11 mouse cellular contexts compared by ENCODE assay signal in genomic region chr9:60982383-60983085, GRCm38 (mm10).
DNase-seq lines count a peak whose midpoint lies in the region; ATAC-seq and TF ChIP-seq lines count a peak whose summit lies in the region.
"Had no signal": no experiment of that assay in that cellular context is flagged by ENCODE, and none has a peak within 500 bp of the region (broad histone marks: within the 10 kb centered on the region; RNA-seq: fewer than 3 reads in every experiment).

No protein-coding gene starts in this region.

- peaks cover 3% of the 10 kb centered on the region for H3K4me1 ChIP-seq in hindbrain, embryonic 13.5 days (replicated peaks)
- H3K4me1 ChIP-seq in hindbrain, embryonic 16.5 days (ENCODE audit: control insufficient read depth, insufficient read depth, low read depth, low read length), result no peaks in the 10 kb centered on the region
- H3K4me1 ChIP-seq in midbrain, embryonic 13.5 days (replicated peaks), result no peaks in the 10 kb centered on the region
- no peaks in the 10 kb centered on the region; the same call in 1 of the 2 replicates for H3K4me1 ChIP-seq in midbrain, embryonic 11.5 days (ENCODE audit: control insufficient read depth, insufficient read depth, low read length)
- no peaks in the 10 kb centered on the region; the same call in 1 of the 2 replicates for H3K4me1 ChIP-seq in midbrain, postnatal 0 days (ENCODE audit: insufficient read depth, low read length)
- H3K4me1 ChIP-seq: embryonic facial prominence, embryonic 15.5 days had no signal

- H3K4me2 ChIP-seq in hindbrain, embryonic 13.5 days, result no peak overlapping the region
- no peak overlapping the region for H3K4me2 ChIP-seq in hindbrain, embryonic 16.5 days (ENCODE audit: low read length)
- no peak overlapping the region for H3K4me2 ChIP-seq in midbrain, embryonic 13.5 days (replicated peaks)
- H3K4me2 ChIP-seq in midbrain, embryonic 11.5 days, result no peak overlapping the region
- H3K4me2 ChIP-seq in midbrain, postnatal 0 days (ENCODE audit: low read depth, low read length, poor library complexity, severe bottlenecking), result no peak overlapping the region
- H3K4me2 ChIP-seq: embryonic facial prominence, embryonic 15.5 days; limb, embryonic 15.5 days had no signal

- ATAC-seq in hindbrain, embryonic 13.5 days (ENCODE audit: low FRiP score), result 0 out of 2 replicates have a peak, but pooled peaks have one; percentile 43
- ATAC-seq in hindbrain, embryonic 16.5 days, result no peak
- ATAC-seq in midbrain, embryonic 13.5 days, result peak; percentile 58; the same call in 1 of the 2 replicates
- no peak for ATAC-seq in midbrain, embryonic 11.5 days (ENCODE audit: low FRiP score)
- ATAC-seq in midbrain, postnatal 0 days (ENCODE audit: low FRiP score), result no peak

- no peak for TF ChIP-seq CTCF in midbrain, postnatal 0 days (IDR thresholded peaks at IDR 0.05)

- no peaks in the 10 kb centered on the region for H3K36me3 ChIP-seq in hindbrain, embryonic 13.5 days
- H3K36me3 ChIP-seq in hindbrain, embryonic 16.5 days (ENCODE audit: control insufficient read depth, insufficient read depth, low read length), result no peaks in the 10 kb centered on the region
- no peaks in the 10 kb centered on the region for H3K36me3 ChIP-seq in midbrain, embryonic 13.5 days
- no peaks in the 10 kb centered on the region for H3K36me3 ChIP-seq in midbrain, embryonic 11.5 days (ENCODE audit: control insufficient read depth, insufficient read depth, low read length)
- no peaks in the 10 kb centered on the region for H3K36me3 ChIP-seq in midbrain, postnatal 0 days (ENCODE audit: insufficient read depth, low read length)
- H3K36me3 ChIP-seq: embryonic facial prominence, embryonic 15.5 days; heart, embryonic 10.5 days; limb, embryonic 15.5 days had no signal

- WGBS in hindbrain, embryonic 13.5 days, result 60% methylated on average over 13 of the region's 13 CpGs
- 50% methylated on average over 13 of the region's 13 CpGs for WGBS in hindbrain, embryonic 16.5 days
- WGBS in midbrain, embryonic 13.5 days, result 53% methylated on average over 13 of the region's 13 CpGs
- 82% methylated on average over 13 of the region's 13 CpGs for WGBS in midbrain, embryonic 11.5 days
- 49% methylated on average over 13 of the region's 13 CpGs for WGBS in midbrain, postnatal 0 days

- no peaks in the 10 kb centered on the region for H3K9me3 ChIP-seq in hindbrain, embryonic 13.5 days
- no peaks in the 10 kb centered on the region for H3K9me3 ChIP-seq in hindbrain, embryonic 16.5 days (ENCODE audit: control insufficient read depth, low read length)
- H3K9me3 ChIP-seq in midbrain, embryonic 13.5 days, result no peaks in the 10 kb centered on the region
- H3K9me3 ChIP-seq in midbrain, embryonic 11.5 days (ENCODE audit: control insufficient read depth, low read length), result no peaks in the 10 kb centered on the region
- H3K9me3 ChIP-seq in midbrain, postnatal 0 days (ENCODE audit: low read length), result no peaks in the 10 kb centered on the region
- H3K9me3 ChIP-seq: embryonic facial prominence, embryonic 15.5 days; heart, embryonic 10.5 days; limb, embryonic 15.5 days had no signal

- no peak overlapping the region for H3K27ac ChIP-seq in hindbrain, embryonic 13.5 days
- no peak overlapping the region for H3K27ac ChIP-seq in hindbrain, embryonic 16.5 days (ENCODE audit: low read depth, low read length)
- no peak overlapping the region for H3K27ac ChIP-seq in midbrain, embryonic 13.5 days
- no peak overlapping the region for H3K27ac ChIP-seq in midbrain, embryonic 11.5 days (ENCODE audit: low read depth, low read length)
- H3K27ac ChIP-seq in midbrain, postnatal 0 days (ENCODE audit: low read depth, low read length), result no peak overlapping the region
- H3K27ac ChIP-seq: embryonic facial prominence, embryonic 15.5 days; heart, embryonic 10.5 days; limb, embryonic 15.5 days had no signal

- no peak overlapping the region for H3K4me3 ChIP-seq in hindbrain, embryonic 13.5 days
- no peak overlapping the region for H3K4me3 ChIP-seq in hindbrain, embryonic 16.5 days (ENCODE audit: low read length)
- H3K4me3 ChIP-seq in midbrain, embryonic 13.5 days (replicated peaks), result no peak overlapping the region
- H3K4me3 ChIP-seq in midbrain, embryonic 11.5 days (ENCODE audit: low read depth, low read length), result no peak overlapping the region
- H3K4me3 ChIP-seq in midbrain, postnatal 0 days (ENCODE audit: low read depth, low read length), result no peak overlapping the region
- H3K4me3 ChIP-seq: embryonic facial prominence, embryonic 15.5 days; heart, embryonic 10.5 days; limb, embryonic 15.5 days had no signal

- no peak for DNase-seq in midbrain, embryonic 11.5 days (ENCODE audit: low spot score, missing footprints)
- DNase-seq in fat pad, adult 2 months (ENCODE audit: extremely low read depth, low read depth, low spot score), result peak; percentile 13
- peak; percentile 54 for DNase-seq in midbrain, postnatal 0 days (ENCODE audit: low spot score)
- no peak for DNase-seq in urinary bladder, postnatal 14 days (ENCODE audit: low spot score)
- DNase-seq: lung, postnatal 4 days had no signal

- no peak overlapping the region for H3K9ac ChIP-seq in hindbrain, embryonic 13.5 days
- no peak overlapping the region for H3K9ac ChIP-seq in hindbrain, embryonic 16.5 days (ENCODE audit: low read depth, low read length)
- H3K9ac ChIP-seq in midbrain, embryonic 13.5 days (replicated peaks), result no peak overlapping the region
- no peak overlapping the region for H3K9ac ChIP-seq in midbrain, embryonic 11.5 days (ENCODE audit: low read length)
- H3K9ac ChIP-seq in midbrain, postnatal 0 days (replicated peaks; ENCODE audit: low read length, poor library complexity, severe bottlenecking), result no peak overlapping the region
- H3K9ac ChIP-seq: embryonic facial prominence, embryonic 15.5 days; limb, embryonic 15.5 days had no signal

- H3K27me3 ChIP-seq in hindbrain, embryonic 13.5 days, result peaks cover 29% of the 10 kb centered on the region
- no peaks in the 10 kb centered on the region; the same call in 1 of the 2 replicates for H3K27me3 ChIP-seq in hindbrain, embryonic 16.5 days (replicated peaks; ENCODE audit: control insufficient read depth, insufficient read depth, low read length)
- 0 out of 2 replicates have a peak, but pooled peaks cover 4% of the 10 kb centered on the region for H3K27me3 ChIP-seq in midbrain, embryonic 13.5 days
- no peaks in the 10 kb centered on the region for H3K27me3 ChIP-seq in midbrain, embryonic 11.5 days (ENCODE audit: control insufficient read depth, insufficient read depth, low read length)
- peaks cover 3% of the 10 kb centered on the region; the same call in 1 of the 2 replicates for H3K27me3 ChIP-seq in midbrain, postnatal 0 days (ENCODE audit: insufficient read depth, low read length)
- H3K27me3 ChIP-seq: embryonic facial prominence, embryonic 15.5 days had no signal

Comparison
In these comparisons a context has a peak if more than half of its experiments do, and no peak if none do; other contexts are left out.
1. ATAC-seq: peak in hindbrain, embryonic 13.5 days (single experiment) and midbrain, embryonic 13.5 days (single experiment); none in hindbrain, embryonic 16.5 days (single experiment), midbrain, embryonic 11.5 days (single experiment) and midbrain, postnatal 0 days (single experiment).
2. DNase-seq: peak in fat pad, adult 2 months (single experiment) and midbrain, postnatal 0 days (single experiment); none in midbrain, embryonic 11.5 days (single experiment) and urinary bladder, postnatal 14 days (single experiment).